Mouse (Mus musculus): ENCODE results near the gene Txnl4b. TPM values are rescaled to one million over a fixed set of nuclear protein-coding genes. Genes with fewer than 3 reads are reported as not detected.
A peak's percentile ranks its signal among the peaks of the same experiment; 100 is the strongest.

Gene Txnl4b
- polyA plus RNA-seq, 1 experiment from 2014 or later = 25.1 TPM

DNA sequence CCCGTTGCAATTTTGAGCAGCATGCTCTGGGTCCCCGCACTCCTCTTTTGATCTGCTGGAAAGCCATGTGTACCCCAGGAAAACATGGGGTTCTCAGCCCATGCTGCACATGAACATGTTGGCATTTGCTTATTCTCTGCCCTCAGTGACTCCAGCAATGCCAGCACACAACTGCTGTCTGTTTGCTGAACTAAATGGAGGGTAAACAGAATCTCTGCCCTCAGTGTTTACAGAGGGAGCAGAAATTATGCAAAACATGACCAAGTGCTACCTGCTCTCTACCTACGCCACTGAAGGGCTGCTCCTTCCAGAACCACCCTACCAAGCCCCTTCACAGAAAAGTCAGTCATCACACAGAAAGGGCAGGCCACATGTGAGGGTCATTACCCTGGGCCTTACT is 19.1 kb downstream of the Txnl4b start:
- Histone ChIP-seq H3K9me3 (ENCODE audit: low read depth, low read length) (no peaks in the 10 kb centered on the region), H3K27me3 (ENCODE audit: insufficient read depth, low read length) (no peaks in the 10 kb centered on the region), H3K4me1 (ENCODE audit: insufficient read depth) (no peaks in the 10 kb centered on the region), H3K36me3 (ENCODE audit: insufficient read depth) (no peaks in the 10 kb centered on the region), H3K27ac (ENCODE audit: low read depth) (no peak overlapping the region), H3K9ac (no peak overlapping the region), H3K4me2 (no peak overlapping the region), H3K4me3 (ENCODE audit: low read depth, low read length) (no peak overlapping the region)
- ATAC-seq (ENCODE audit: insufficient read depth) (no peak), DNase-seq (no peak)
- WGBS = 76% methylated on average over 3 of the region's 3 CpGs
- no peak for TF ChIP-seq CTCF (IDR thresholded peaks at IDR 0.05; ENCODE audit: low read depth)

DNA sequence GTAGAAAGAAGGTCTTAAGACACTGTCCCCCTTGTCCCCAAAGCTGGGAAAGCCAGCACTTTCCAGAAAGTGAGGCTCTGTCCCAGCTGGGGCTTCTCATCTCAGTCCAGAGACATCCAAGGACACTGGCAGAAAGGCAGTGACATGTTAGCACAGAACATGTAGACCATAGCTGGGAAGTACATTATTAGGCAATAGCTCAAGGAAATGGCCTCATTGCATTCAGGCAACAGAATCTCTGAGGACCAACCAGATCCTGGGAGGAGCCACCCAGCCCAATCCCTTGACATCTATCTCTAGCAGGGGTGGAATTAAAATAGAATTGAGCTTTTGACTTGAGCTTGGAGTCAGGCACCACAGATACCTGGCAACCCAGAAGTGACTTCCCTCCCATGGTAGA is 20.0 kb downstream of the Txnl4b start:
- H3K4me3 ChIP-seq (ENCODE audit: low read depth, low read length) = no peak overlapping the region
- no peak for TF ChIP-seq CTCF (IDR thresholded peaks at IDR 0.05; ENCODE audit: low read depth)
- no peaks in the 10 kb centered on the region for H3K9me3 ChIP-seq (ENCODE audit: low read depth, low read length)
- no peaks in the 10 kb centered on the region for H3K36me3 ChIP-seq (ENCODE audit: insufficient read depth)
- H3K9ac ChIP-seq = no peak overlapping the region
- no peaks in the 10 kb centered on the region for H3K4me1 ChIP-seq (ENCODE audit: insufficient read depth)
- no peaks in the 10 kb centered on the region for H3K27me3 ChIP-seq (ENCODE audit: insufficient read depth, low read length)
- no peak overlapping the region for H3K27ac ChIP-seq (ENCODE audit: low read depth)
- no peak overlapping the region for H3K4me2 ChIP-seq
- DNase-seq = no peak
- ATAC-seq (ENCODE audit: insufficient read depth) = no peak

DNA sequence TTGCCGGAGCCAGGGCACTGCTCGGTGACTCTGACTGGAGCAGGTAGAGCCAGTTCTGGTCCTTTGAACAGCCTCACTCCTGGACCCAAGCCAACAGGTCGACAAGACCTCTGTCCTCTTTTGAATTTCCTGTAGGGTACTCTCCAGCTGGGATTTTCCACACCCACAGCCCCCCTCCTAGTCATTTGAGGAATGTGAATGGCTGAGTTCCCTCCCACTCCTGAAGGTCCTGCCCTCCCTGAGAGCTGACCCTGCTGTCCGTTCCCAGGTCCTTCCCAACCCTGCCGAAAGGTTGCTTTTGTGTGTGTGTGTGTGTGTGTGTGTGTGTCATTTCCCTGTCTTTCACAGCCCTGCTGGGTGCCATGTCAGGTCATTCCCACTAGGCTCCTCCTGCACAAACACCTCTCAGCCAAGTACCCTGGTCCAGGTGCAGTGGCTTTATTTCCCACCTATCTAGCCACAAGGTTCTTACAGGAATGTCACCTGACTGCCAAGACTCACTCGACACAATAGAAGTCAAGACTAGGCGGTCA is 21.3 kb downstream of the Txnl4b start:
- Histone ChIP-seq H3K9ac (peak overlapping the region; percentile 16; the same call in 1 of the 2 replicates), H3K36me3 (ENCODE audit: insufficient read depth) (0 out of 2 replicates have a peak, but pooled peaks cover under 1% of the 10 kb centered on the region), H3K4me1 (ENCODE audit: insufficient read depth) (no peaks in the 10 kb centered on the region), H3K4me3 (ENCODE audit: low read depth, low read length) (no peak overlapping the region), H3K27ac (ENCODE audit: low read depth) (peak overlapping the region; percentile 82), H3K9me3 (ENCODE audit: low read depth, low read length) (no peaks in the 10 kb centered on the region), H3K27me3 (ENCODE audit: insufficient read depth, low read length) (no peaks in the 10 kb centered on the region), H3K4me2 (no peak overlapping the region)
- no peak for TF ChIP-seq CTCF (IDR thresholded peaks at IDR 0.05; ENCODE audit: low read depth)
- peak; percentile 80 for DNase-seq
- 41% methylated on average over 7 of the region's 7 CpGs for WGBS
- peak; percentile 85 for ATAC-seq (ENCODE audit: insufficient read depth)

DNA sequence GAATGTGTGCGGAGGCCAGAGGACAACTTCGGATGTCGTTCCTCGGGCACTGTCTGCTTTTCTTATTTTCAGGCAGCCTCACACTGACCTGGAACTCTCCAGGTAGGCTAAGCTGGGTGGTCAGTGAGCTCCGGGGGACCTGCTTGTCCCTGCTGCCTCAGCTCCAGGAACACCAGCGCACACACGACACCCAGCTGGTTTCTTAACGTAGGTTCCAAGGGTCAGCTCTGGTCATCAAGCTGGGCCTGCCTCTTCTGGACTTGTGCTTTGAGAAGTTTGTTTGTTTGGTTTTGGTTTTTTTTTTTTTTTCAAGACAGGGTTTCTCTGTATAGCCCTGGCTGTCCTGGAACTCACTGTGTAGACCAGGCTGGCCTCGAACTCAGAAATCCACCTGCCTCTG is 25.2 kb downstream of the Txnl4b start:
- TF ChIP-seq CTCF (IDR thresholded peaks at IDR 0.05; ENCODE audit: low read depth) = no peak
- Histone ChIP-seq H3K27ac (ENCODE audit: low read depth) (no peak overlapping the region), H3K9ac (no peak overlapping the region), H3K4me3 (ENCODE audit: low read depth, low read length) (no peak overlapping the region), H3K4me1 (ENCODE audit: insufficient read depth) (no peaks in the 10 kb centered on the region), H3K36me3 (ENCODE audit: insufficient read depth) (peaks cover 28% of the 10 kb centered on the region; the same call in 1 of the 2 replicates), H3K9me3 (ENCODE audit: low read depth, low read length) (no peaks in the 10 kb centered on the region), H3K4me2 (no peak overlapping the region), H3K27me3 (ENCODE audit: insufficient read depth, low read length) (no peaks in the 10 kb centered on the region)
- no peak for ATAC-seq (ENCODE audit: insufficient read depth)
- no peak for DNase-seq
- 85% methylated on average over 9 of the region's 9 CpGs for WGBS

DNA sequence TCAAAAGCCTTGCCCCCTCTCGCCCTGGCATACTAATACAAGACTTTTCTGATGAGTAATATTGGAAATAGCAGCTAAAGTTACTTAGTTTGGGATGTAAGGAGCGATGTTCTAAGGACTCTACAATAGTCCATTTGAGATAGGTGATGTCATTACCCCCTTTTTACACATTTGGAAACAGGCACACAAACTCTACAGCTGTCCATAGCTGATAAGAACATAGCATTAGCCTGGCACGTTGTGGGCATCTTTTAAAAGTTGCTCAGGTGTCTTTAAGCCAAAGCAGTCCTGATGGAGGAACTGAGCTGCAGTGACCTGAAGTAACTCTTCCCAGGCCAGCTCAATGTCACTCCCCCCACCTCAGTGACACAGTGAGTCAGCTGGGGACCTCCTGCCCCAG is 25.7 kb downstream of the Txnl4b start:
- TF ChIP-seq CTCF (IDR thresholded peaks at IDR 0.05; ENCODE audit: low read depth) = no peak
- WGBS = 83% methylated on average over 3 of the region's 3 CpGs
- ATAC-seq (ENCODE audit: insufficient read depth) = no peak

DNA sequence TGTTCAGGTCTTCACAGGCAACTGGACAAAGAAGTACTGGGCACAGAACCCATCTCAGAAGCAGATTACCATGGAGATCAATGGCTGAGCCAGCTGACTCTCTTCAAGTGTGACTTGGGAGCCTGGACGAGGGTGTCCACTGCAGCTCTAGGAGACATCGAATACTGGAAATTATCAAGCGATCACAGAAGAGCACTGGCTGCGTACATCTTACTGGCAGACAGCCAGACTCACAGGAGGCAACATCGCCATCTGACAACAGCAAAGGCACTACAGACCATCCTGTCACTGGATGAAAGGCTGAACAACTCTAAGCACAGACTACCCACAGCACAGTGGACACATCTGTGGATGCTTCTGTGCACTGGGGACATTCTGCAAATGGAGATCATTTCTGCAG is 26.5 kb downstream of the Txnl4b start:
- WGBS = 71% methylated on average over 5 of the region's 5 CpGs
- ATAC-seq (ENCODE audit: insufficient read depth) = no peak
- H3K9me3 ChIP-seq (ENCODE audit: low read depth, low read length) = no peaks in the 10 kb centered on the region
- no peak overlapping the region for H3K4me3 ChIP-seq (ENCODE audit: low read depth, low read length)
- no peaks in the 10 kb centered on the region for H3K4me1 ChIP-seq (ENCODE audit: insufficient read depth)
- H3K4me2 ChIP-seq = no peak overlapping the region
- H3K9ac ChIP-seq = no peak overlapping the region
- no peaks in the 10 kb centered on the region for H3K27me3 ChIP-seq (ENCODE audit: insufficient read depth, low read length)
- no peak overlapping the region for H3K27ac ChIP-seq (ENCODE audit: low read depth)
- TF ChIP-seq CTCF (IDR thresholded peaks at IDR 0.05; ENCODE audit: low read depth) = no peak
- no peak for DNase-seq
- peaks cover 30% of the 10 kb centered on the region; the same call in 1 of the 2 replicates for H3K36me3 ChIP-seq (ENCODE audit: insufficient read depth)

More for the DNA sequence above, 25.7 kb downstream of the Txnl4b start:
- no peak overlapping the region for H3K9ac ChIP-seq
- no peak for DNase-seq
- no peak overlapping the region for H3K27ac ChIP-seq (ENCODE audit: low read depth)
- H3K27me3 ChIP-seq (ENCODE audit: insufficient read depth, low read length) = no peaks in the 10 kb centered on the region
- no peaks in the 10 kb centered on the region for H3K4me1 ChIP-seq (ENCODE audit: insufficient read depth)
- H3K4me3 ChIP-seq (ENCODE audit: low read depth, low read length) = no peak overlapping the region
- peaks cover 28% of the 10 kb centered on the region; the same call in 1 of the 2 replicates for H3K36me3 ChIP-seq (ENCODE audit: insufficient read depth)
- no peaks in the 10 kb centered on the region for H3K9me3 ChIP-seq (ENCODE audit: low read depth, low read length)
- H3K4me2 ChIP-seq = no peak overlapping the region

DNA sequence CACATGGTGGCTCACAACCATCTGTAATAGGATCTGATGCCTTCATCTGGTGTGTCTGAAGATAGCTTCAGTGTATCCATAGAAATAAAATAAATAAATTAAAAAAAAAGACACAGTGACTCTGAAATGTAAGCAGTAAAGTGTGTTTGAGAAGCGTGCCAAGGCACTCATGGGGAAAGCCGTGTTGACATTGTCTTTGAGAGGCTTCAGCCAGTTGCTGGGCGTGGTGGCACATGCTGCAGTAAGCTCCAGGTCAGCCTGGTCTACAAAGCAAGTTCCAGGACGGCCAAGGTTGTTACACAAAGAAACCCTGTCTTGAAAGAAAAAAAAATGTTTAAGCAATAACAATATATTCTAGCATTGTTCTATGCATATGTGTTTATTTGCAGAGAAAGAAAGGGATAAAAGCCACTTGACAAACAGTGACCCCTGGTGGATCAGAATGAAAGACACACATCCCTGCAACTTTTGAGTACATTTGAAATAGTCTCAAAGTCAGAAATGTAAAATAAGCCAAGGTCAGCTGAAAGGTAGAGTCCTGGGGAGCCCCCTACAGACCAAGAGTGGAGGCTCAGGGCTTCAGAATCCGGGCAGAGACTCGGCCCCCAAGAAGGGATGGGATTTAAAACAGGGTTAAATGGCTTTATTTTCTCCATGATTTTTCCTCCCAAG is 27.6 kb downstream of the Txnl4b start:
- Histone ChIP-seq H3K36me3 (ENCODE audit: insufficient read depth) (peaks cover 31% of the 10 kb centered on the region; the same call in 1 of the 2 replicates), H3K9ac (no peak overlapping the region), H3K4me3 (ENCODE audit: low read depth, low read length) (no peak overlapping the region), H3K4me2 (no peak overlapping the region), H3K9me3 (ENCODE audit: low read depth, low read length) (no peaks in the 10 kb centered on the region), H3K27me3 (ENCODE audit: insufficient read depth, low read length) (no peaks in the 10 kb centered on the region), H3K4me1 (ENCODE audit: insufficient read depth) (no peaks in the 10 kb centered on the region), H3K27ac (ENCODE audit: low read depth) (no peak overlapping the region; the same call in 1 of the 2 replicates)
- DNase-seq = peak; percentile 72
- no peak for ATAC-seq (ENCODE audit: insufficient read depth)
- peak; percentile 65 for TF ChIP-seq CTCF (IDR thresholded peaks at IDR 0.05; ENCODE audit: low read depth)
- WGBS = 59% methylated on average over 6 of the region's 6 CpGs
